Mouse (Mus musculus): ENCODE results near the gene Atp8b2. TPM values are rescaled to one million over a fixed set of nuclear protein-coding genes. Genes with fewer than 3 reads are reported as not detected.

Atp8b2 gene
- 10.2 and 11.3 TPM in 2 replicates for polyA plus RNA-seq (2015; fragmentation: Nextera tagmentation; extraction: Ambion mirVana)

GRCm38 (mm10) chr3:89963221-89963763, at the start of gene Atp8b2:
Atp8b2 (minus strand) TSS chr3:89963508.
- Histone ChIP-seq H3K4me3 (peak within 1 kb of the TSS; percentile 82), H3K4me1 (peaks cover 59% of the 10 kb centered on the region), H3K9me3 (replicated peaks) (no peaks in the 10 kb centered on the region; the same call in 1 of the 2 replicates), H3K36me3 (ENCODE audit: poor library complexity, severe bottlenecking) (peaks cover 13% of the 10 kb centered on the region), H3K27ac (peak within 1 kb of the TSS; percentile 90), H3K9ac (peak within 1 kb of the TSS; percentile 92), H3K27me3 (no peaks in the 10 kb centered on the region), H3K4me2 (peak within 1 kb of the TSS; percentile 98)
- under 1% methylated on average over 26 of the region's 35 CpGs for WGBS
- ATAC-seq, result peak; percentile 73

- H3K36me3 ChIP-seq (ENCODE audit: poor library complexity, severe bottlenecking), result peaks cover 97% of the 10 kb centered on the region
- no peak for ATAC-seq
- 88% methylated on average over 2 of the region's 2 CpGs for WGBS
Measured at GRCm38 (mm10) chr3:90010291-90010690, 47.0 kb upstream of the Atp8b2 start.

GRCm38 (mm10) chr3:90004091-90004796, 40.9 kb upstream of the Atp8b2 start:
- Histone ChIP-seq H3K36me3 (ENCODE audit: poor library complexity, severe bottlenecking) (peaks cover 74% of the 10 kb centered on the region), H3K4me2 (no peak overlapping the region), H3K4me1 (peaks cover 1% of the 10 kb centered on the region; the same call in 1 of the 2 replicates), H3K4me3 (no peak overlapping the region), H3K27ac (no peak overlapping the region), H3K9me3 (replicated peaks) (no peaks in the 10 kb centered on the region), H3K9ac (no peak overlapping the region), H3K27me3 (no peaks in the 10 kb centered on the region)
- no peak for ATAC-seq
- WGBS, result 85% methylated on average over 3 of the region's 3 CpGs

More at GRCm38 (mm10) chr3:90010291-90010690, 47.0 kb upstream of the Atp8b2 start:
- Histone ChIP-seq H3K9ac (no peak overlapping the region), H3K4me2 (no peak overlapping the region), H3K27me3 (no peaks in the 10 kb centered on the region), H3K9me3 (replicated peaks) (no peaks in the 10 kb centered on the region), H3K27ac (no peak overlapping the region), H3K4me3 (no peak overlapping the region), H3K4me1 (no peaks in the 10 kb centered on the region)

- H3K27me3 ChIP-seq, result no peaks in the 10 kb centered on the region
- peaks cover 46% of the 10 kb centered on the region for H3K36me3 ChIP-seq (ENCODE audit: poor library complexity, severe bottlenecking)
- no peak overlapping the region for H3K9ac ChIP-seq
- H3K9me3 ChIP-seq (replicated peaks), result no peaks in the 10 kb centered on the region
- 81% methylated on average over 4 of the region's 4 CpGs for WGBS
- H3K4me1 ChIP-seq, result peaks cover 17% of the 10 kb centered on the region
- ATAC-seq, result no peak
- no peak overlapping the region for H3K4me2 ChIP-seq
- no peak overlapping the region for H3K27ac ChIP-seq
- H3K4me3 ChIP-seq, result no peak overlapping the region
Measured at GRCm38 (mm10) chr3:89999830-90000229, 36.5 kb upstream of the Atp8b2 start.

- H3K4me1 ChIP-seq, result peaks cover 17% of the 10 kb centered on the region
- peak overlapping the region; percentile 78 for H3K4me3 ChIP-seq
- peak overlapping the region; percentile 95 for H3K4me2 ChIP-seq
- H3K9ac ChIP-seq, result peak overlapping the region; percentile 89
- WGBS, result 23% methylated on average over 8 of the region's 8 CpGs
- H3K27ac ChIP-seq, result peak overlapping the region; percentile 91
- H3K36me3 ChIP-seq (ENCODE audit: poor library complexity, severe bottlenecking), result peaks cover 52% of the 10 kb centered on the region
- no peaks in the 10 kb centered on the region for H3K27me3 ChIP-seq
- no peaks in the 10 kb centered on the region for H3K9me3 ChIP-seq (replicated peaks)
- ATAC-seq, result no peak
Measured at GRCm38 (mm10) chr3:89999090-89999489, 35.8 kb upstream of the Atp8b2 start.

GRCm38 (mm10) chr3:89998612-89999054, 35.3 kb upstream of the Atp8b2 start, which contains the start of gene Hax1:
Hax1 (minus strand) TSS chr3:89998780.
- Histone ChIP-seq H3K36me3 (ENCODE audit: poor library complexity, severe bottlenecking) (peaks cover 54% of the 10 kb centered on the region), H3K27me3 (no peaks in the 10 kb centered on the region), H3K4me1 (peaks cover 17% of the 10 kb centered on the region), H3K9ac (peak within 1 kb of the TSS; percentile 89), H3K4me2 (peak within 1 kb of the TSS; percentile 95), H3K9me3 (replicated peaks) (no peaks in the 10 kb centered on the region), H3K4me3 (peak within 1 kb of the TSS; percentile 78), H3K27ac (peak within 1 kb of the TSS; percentile 91)
- WGBS, result under 1% methylated on average over 26 of the region's 26 CpGs
- ATAC-seq, result peak; percentile 96

GRCm38 (mm10) chr3:89997791-89998495, 34.6 kb upstream of the Atp8b2 start:
- peaks cover 17% of the 10 kb centered on the region for H3K4me1 ChIP-seq
- peaks cover 50% of the 10 kb centered on the region for H3K36me3 ChIP-seq (ENCODE audit: poor library complexity, severe bottlenecking)
- WGBS, result 16% methylated on average over 23 of the region's 23 CpGs
- peak overlapping the region; percentile 78 for H3K4me3 ChIP-seq
- peak; percentile 65 for ATAC-seq
- peak overlapping the region; percentile 89 for H3K9ac ChIP-seq
- peak overlapping the region; percentile 91; the same call in 1 of the 2 replicates for H3K27ac ChIP-seq
- H3K9me3 ChIP-seq (replicated peaks), result no peaks in the 10 kb centered on the region
- no peaks in the 10 kb centered on the region for H3K27me3 ChIP-seq
- peak overlapping the region; percentile 95 for H3K4me2 ChIP-seq

GRCm38 (mm10) chr3:89994807-89995515, 31.7 kb upstream of the Atp8b2 start:
- Histone ChIP-seq H3K9ac (no peak overlapping the region), H3K9me3 (replicated peaks) (no peaks in the 10 kb centered on the region), H3K4me2 (no peak overlapping the region), H3K27me3 (no peaks in the 10 kb centered on the region), H3K4me1 (peaks cover 17% of the 10 kb centered on the region), H3K36me3 (ENCODE audit: poor library complexity, severe bottlenecking) (peaks cover 27% of the 10 kb centered on the region), H3K4me3 (no peak overlapping the region), H3K27ac (no peak overlapping the region)
- ATAC-seq, result no peak
- 96% methylated on average over 5 of the region's 5 CpGs for WGBS

- no peaks in the 10 kb centered on the region for H3K27me3 ChIP-seq
- H3K27ac ChIP-seq, result no peak overlapping the region
- 93% methylated on average over 4 of the region's 4 CpGs for WGBS
- H3K36me3 ChIP-seq (ENCODE audit: poor library complexity, severe bottlenecking), result peaks cover 3% of the 10 kb centered on the region; the same call in 1 of the 2 replicates
- H3K4me1 ChIP-seq, result no peaks in the 10 kb centered on the region
- no peak for ATAC-seq
- no peak overlapping the region for H3K4me2 ChIP-seq
- no peak overlapping the region for H3K4me3 ChIP-seq
- no peak overlapping the region for H3K9ac ChIP-seq
- no peaks in the 10 kb centered on the region for H3K9me3 ChIP-seq (replicated peaks)
Measured at GRCm38 (mm10) chr3:89987822-89988221, 24.5 kb upstream of the Atp8b2 start.

- no peak for ATAC-seq
- Histone ChIP-seq H3K4me1 (no peaks in the 10 kb centered on the region), H3K36me3 (ENCODE audit: poor library complexity, severe bottlenecking) (no peaks in the 10 kb centered on the region), H3K27ac (no peak overlapping the region), H3K27me3 (no peaks in the 10 kb centered on the region), H3K9ac (no peak overlapping the region), H3K4me3 (no peak overlapping the region), H3K4me2 (no peak overlapping the region), H3K9me3 (replicated peaks) (no peaks in the 10 kb centered on the region)
- 56% methylated on average over 3 of the region's 3 CpGs for WGBS
Measured at GRCm38 (mm10) chr3:89987211-89987610, 23.9 kb upstream of the Atp8b2 start.

GRCm38 (mm10) chr3:89982426-89982825, 19.1 kb upstream of the Atp8b2 start:
- Histone ChIP-seq H3K9me3 (replicated peaks) (no peaks in the 10 kb centered on the region), H3K4me2 (no peak overlapping the region), H3K27ac (no peak overlapping the region), H3K36me3 (ENCODE audit: poor library complexity, severe bottlenecking) (no peaks in the 10 kb centered on the region), H3K27me3 (no peaks in the 10 kb centered on the region), H3K9ac (no peak overlapping the region), H3K4me1 (no peaks in the 10 kb centered on the region), H3K4me3 (no peak overlapping the region)
- 75% methylated on average over 5 of the region's 5 CpGs for WGBS
- ATAC-seq, result no peak
